Mouse (Mus musculus) adrenal gland, postnatal 14 days (tissue): ENCODE measurements around the gene Xrcc5. TPM values are rescaled to one million over a fixed set of nuclear protein-coding genes. Genes with fewer than 3 reads are reported as not detected.

Experiments used
- DNase-seq: peaks from one replicate; pipeline ENCODE4 v3.0.0; 2021; ENCODE audit warnings: mixed read lengths
- long read RNA-seq, 2 experiments: library from polyadenylated mRNA; stranded (forward); transcript quantifications; one replicate each; pipeline ENCODE4 v2.0.0; 2021
- total RNA-seq: library from RNA; stranded (reverse); gene quantifications from 2 replicates; pipeline ENCODE4 v1.2.3, GENCODE M21; 2021

The Xrcc5 gene
- 11.9 and 12.6 TPM in 2 replicates for total RNA-seq
- long read RNA-seq, experiment 1, transcript Xrcc5-201 (21 exons, 2,555 nt), result major isoform, 13 of 17 reads
- long read RNA-seq, experiment 1, partial matches to known transcripts, result 3 of 17 reads
- long read RNA-seq, experiment 1, other reads (novel, unspliced or antisense), result 1 of 17 reads
- long read RNA-seq, experiment 2, transcript Xrcc5-201 (21 exons, 2,555 nt), result major isoform, 12 of 17 reads
- long read RNA-seq, experiment 2, partial matches to known transcripts, result 3 of 17 reads
- long read RNA-seq, experiment 2, other reads (novel, unspliced or antisense), result 2 of 17 reads

DNA sequence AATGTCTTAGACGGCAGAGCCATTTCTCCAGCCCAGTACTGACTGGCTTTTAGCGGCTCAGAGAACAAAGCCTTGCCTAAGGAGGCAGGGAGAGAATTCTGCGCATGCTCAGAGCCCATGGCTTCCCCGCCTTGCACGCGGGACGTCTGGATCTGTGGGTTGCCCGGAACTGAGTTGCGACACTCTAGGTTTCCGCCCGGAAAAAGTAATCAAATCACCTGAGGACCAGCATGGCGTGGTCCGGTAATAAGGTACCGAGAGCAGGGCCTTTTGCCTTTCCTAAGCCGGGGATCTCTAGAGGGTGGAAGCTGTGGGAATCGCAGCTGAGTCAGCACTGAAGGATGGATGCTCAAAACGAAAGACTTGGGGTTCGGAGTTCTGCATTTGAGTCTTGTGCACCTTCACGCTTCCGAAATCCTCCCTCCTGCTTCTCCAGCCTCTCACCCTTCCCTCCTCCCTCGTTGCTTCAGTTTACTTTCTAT is at the start of gene Xrcc5:
Xrcc5 (plus strand) TSS at position 105 of the 482 bp plus-strand sequence.
- DNase-seq, result peak; percentile 95

DNA sequence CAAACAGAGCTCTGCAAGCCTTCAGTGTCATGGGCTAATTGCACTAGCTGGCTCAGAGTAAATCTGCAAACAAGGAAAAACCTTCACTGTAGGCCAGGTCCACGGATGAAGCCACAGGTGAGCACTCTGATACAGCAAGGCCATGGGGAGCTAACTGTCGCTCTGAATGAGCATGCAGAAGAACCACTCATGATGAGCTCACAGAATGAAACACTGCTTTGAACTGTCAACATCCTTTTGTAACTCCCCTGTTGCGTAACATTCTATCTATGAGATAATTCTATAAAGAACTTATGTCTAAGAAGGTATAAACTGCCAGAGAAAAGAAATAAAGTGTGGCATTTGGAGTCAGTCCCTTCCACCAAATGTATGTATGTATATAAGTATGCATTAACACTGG is 44.1 kb upstream of the Xrcc5 start:
- DNase-seq, result no peak

DNA sequence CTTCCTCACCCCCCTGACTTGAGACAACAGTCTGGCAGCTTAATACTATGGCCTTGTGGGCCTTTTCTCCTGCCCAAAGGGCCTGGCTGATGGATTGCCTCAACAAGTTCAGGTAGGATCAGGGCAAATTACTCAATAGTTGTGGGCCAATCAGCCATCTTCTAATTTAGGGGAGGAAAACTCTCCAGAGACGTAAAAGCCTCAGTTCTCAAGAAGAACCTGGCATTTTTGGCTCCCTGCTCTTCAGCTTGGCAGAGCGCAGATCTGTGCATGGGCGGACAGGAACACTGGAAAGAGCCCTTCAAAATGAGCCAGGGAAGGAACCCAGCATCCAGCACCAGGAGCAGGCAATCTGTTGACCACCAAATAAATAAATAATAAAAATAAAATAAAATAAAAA is 29.1 kb upstream of the Xrcc5 start:
- peak; percentile 54 for DNase-seq

DNA sequence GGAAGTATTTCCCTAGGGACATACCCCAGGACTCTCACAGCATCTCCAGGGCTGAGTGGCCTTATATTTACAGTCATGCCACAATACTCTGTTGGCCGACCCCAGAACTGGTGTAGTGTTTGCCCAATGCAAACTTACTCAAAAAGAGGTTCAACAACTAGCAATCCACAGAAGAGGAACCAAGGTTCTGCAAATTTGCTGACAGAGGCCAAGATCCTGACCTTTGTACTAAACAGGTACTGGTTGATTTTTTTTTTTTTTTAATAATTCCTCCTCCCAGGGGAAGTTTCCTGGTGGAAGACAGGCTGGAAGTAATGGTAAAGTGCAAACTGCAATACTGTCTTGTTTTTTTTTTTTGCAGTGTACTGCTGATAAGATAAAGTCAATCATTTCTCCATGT is 24.6 kb upstream of the Xrcc5 start:
- DNase-seq, result no peak

DNA sequence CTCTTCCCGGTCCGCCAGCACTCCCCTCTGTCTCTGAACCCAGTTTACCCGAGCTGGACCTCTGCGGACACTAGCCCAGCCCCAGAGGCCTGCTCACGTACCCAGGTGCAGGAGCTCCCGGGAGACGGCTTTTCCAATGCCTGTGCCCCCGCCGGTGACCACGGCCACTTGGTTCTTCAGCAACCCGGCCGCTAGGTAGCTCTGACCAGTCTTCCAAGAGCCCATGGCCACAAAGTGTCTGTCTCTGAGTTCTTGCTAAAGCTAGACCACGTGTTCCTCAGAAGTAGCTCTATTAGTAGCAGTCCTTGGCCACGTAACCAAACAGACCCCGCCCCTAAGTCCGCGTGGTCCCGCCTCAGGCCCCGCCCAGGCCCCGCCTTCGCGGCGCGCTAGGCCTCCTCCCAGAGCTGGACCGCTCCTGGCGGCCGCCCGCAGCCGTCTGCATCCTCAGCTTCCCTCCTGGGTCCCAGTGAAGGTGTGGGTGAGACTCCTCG is 23.2 kb upstream of the Xrcc5 start, which contains the start of the genes Pecr and Tmem169:
Pecr (minus strand) TSS at position 323 of the 494 bp plus-strand sequence.
Tmem169 (plus strand) TSS at position 378 of the 494 bp plus-strand sequence.
- DNase-seq, result peak; percentile 96

DNA sequence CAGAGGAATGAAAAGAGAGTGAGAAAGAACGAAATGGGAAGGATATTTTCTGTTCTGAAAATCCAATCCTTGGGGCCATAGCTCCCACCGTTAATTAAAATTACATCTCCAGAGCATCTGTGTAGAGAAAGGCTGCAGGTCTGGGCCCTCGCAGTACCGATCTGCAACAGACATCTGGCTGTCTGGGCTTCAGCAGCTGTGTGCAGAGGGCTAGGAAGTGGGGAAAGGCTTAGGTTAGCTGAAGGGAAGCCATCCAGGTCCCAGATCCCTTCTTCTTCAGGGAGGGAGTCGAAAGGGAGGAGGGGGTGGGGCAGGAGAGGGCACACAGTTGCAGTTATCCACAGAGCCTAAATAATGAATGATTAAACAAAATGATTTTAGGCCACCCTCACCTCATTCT is 22.7 kb upstream of the Xrcc5 start:
- DNase-seq, result no peak

DNA sequence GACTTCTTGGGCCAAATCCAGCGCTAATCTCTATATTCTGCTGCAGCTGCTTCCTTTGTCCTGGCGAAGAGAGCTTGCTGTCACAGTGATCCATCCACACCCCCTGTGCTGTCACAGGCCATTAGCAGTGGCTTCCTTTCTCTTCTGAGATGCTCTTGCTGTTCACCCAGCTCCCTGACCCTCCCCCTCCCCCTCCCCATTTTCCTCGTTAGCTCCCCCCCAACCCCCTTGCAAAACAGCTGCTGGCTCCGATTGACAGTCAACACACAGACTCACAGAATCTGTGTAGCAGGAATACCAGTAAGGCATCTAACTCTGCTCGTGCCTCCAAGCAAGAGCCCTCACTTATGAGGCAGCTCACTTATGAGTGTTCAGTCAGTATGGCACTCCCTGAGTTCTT is 20.3 kb upstream of the Xrcc5 start:
- DNase-seq, result no peak

DNA sequence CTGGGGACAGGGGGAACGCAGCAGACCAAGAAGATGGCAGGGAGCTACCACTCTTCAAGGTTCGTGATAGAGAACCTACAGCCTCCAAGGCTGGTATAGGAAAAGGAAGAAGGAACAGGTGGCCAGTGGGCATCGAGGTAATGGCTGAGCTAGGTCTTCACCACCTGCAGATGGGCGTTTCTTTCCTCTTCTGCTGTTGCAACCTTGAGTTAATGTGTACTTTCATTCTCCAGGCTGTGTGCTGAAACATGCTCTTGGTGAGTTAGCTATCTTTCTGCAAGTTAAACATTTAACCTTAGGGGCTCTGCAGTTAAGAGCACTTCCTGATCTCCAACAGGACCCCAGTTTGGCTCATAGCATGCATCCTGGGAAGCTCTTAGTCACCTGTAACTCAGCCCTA is 19.3 kb upstream of the Xrcc5 start:
- no peak for DNase-seq

DNA sequence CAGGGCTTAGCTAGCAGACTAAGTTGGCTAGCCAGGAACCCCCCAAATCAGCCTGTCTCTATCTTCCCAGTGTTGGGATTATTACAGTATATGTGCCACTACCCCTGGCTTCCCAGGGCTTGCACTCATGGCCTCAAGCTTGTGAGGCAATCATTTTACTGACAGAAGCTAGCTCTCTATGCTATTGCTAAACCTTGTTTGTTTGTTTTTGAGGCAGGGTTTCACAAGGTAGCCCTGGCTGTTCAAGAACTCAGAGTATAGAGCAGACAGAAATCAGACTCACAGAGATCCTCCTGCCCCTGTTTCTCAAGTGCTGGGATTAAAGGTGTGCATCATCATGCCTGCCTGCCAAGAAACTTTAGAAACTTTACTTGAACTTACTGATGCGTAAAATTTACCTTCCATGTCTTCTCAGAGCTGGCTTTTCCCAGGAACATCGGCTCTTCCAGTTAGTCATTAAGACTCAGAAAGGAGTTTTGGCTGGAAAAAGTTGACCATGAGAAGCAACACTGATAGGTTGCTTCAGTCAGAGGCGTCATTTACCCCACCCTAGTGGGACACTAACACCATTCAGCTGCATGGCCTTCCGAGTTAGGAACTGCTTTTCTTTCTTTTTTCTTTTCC is 18.6 kb upstream of the Xrcc5 start:
- DNase-seq, result no peak

DNA sequence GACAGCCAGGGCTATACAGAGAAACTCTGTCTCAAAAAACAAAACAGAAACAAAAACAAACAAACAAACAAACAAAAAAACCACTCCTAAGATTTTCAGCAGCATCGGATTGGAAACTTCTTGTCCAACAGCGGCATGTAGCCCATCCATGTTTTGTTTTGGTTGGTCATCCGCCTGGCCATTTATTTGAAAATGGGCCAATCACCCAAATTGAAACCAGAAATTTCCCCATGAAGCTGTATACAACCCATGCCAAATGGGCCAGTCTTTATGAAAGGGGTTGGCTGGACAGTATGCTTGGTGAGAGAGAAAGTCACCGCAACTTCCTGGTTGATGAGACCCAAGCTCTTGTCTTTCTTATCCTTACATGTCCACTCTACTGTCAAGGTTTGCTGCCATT is 16.3 kb upstream of the Xrcc5 start:
- no peak for DNase-seq

DNA sequence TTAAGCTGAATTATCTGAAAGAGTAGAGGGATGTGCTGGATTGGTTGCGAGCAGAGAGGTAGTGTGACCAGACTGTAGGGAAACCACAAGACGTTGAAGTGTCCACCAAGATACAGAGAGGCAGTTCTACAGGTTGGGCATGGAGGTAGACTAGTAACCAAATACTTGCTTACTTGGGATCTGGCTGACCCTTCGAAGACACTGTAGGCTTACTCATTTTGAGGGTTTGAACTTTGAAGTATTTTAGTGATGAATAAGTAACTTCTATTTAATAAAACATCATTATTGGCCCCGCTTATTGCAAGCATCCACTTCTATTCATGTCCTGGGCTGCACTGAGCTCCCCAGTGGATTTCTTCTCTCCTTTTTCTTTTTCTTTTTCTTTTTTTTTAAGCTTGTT is 15.8 kb upstream of the Xrcc5 start:
- DNase-seq, result no peak

DNA sequence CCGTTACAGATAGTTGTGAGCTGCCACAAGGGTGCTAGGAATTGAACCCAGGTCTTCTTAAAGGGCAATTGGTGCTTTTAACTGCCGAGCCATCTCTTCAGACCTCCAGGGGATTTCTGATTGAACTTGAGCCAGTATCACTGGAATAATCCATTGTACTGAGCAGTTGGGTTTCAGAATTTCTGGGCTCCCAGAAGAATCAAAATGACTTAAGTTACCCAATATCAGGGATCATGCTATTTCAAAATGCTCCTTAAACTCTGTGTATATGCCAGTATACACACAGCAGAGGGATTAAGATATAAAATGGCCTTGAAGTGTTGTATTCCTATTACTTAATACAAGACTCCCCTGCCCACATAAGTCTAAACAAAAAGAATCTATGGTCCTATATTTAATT is 15.3 kb upstream of the Xrcc5 start:
- DNase-seq, result no peak

DNA sequence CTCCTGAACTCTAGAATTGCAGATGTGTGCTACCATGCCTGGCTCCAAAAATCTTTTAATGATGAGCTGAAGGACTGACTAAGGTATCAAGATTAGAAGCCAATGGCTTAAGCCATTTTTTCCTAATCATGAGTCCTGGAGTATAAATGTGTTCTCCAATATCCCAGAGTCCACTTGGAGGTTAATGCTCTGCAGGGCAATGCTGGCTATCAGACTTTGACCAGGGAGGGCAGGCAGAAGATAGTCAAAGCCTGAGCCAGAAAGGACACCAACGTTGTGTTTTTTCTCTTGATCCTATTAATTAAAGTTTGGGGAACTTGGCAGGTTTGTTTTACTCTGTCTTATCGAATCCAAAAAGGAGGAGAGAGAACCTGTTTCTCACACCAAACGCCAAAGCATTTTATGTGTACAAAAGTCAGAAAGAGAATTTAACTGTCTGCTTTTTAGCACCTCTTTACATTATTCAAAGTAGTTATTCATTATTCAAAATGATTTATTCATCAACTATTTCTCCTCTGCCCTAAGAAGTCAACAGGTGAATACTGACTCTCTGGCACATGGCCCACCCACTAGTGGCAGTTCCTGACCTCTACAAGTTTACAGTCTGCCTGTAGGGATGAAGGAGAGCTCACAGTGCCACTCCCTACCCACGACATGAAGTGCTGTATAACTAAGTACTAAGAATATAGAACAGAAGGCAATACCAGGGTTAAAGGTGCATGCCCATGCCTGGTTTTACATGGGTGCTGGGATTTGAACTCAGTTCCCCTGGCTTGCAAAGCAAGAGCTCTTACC is 13.2 kb upstream of the Xrcc5 start:
- DNase-seq, result no peak

DNA sequence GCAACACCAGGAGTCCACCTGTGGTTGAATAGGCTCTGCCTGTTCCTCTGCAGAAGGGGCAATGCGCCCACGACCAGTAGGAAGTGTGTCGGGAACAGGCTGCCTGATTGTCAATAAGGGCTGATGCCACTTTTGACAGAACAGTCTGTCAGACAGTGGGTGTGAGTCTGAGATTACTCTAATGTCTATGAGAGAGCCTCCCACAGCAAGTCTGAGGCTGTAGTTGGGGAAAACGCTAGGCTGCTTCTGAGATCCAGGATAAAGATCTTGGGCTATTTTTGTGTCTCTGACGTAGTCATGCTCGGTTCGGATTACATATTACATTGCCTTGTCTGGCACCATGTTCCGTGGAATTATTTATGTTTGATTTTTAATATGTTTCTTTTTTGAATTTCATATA is 11.5 kb upstream of the Xrcc5 start:
- no peak for DNase-seq

DNA sequence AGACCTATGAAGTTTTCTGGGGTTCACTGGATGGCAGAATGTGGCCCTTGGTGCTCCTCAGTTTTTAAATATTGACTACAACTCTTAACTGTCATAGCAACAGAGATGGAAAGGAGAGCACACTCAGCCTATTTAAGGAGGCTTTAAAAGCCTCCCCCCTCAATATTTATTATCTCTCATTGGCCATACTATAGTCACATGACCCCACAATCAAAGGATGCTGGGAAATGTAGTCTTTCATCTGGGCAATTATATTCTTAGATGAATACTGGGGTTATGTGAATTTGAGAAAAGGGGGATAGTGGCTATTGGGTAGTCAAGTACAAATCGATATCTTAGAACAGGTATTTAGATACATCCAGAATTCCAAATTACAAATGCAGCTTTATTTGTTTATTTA is 5.4 kb upstream of the Xrcc5 start:
- no peak for DNase-seq

DNA sequence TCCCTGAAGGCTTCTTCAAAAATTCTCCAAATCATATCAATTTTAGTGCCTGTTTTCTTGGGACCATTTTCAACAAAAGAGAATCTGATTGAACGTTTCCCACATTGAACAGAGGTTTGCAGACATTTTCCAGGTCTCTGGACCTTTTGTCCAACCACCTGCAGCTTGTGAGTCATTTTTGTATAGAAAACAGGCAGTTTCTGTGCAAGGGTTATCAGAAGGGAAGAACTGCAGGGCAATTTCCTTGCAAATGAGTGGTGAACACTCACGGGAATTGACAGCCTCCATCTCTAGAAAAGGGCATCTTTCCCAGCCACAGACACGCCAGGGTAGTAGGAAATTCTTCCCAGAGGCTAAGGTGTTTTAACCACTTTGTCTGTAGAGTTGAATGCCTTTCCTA is 980 bp upstream of the Xrcc5 start:
- DNase-seq, result no peak

DNA sequence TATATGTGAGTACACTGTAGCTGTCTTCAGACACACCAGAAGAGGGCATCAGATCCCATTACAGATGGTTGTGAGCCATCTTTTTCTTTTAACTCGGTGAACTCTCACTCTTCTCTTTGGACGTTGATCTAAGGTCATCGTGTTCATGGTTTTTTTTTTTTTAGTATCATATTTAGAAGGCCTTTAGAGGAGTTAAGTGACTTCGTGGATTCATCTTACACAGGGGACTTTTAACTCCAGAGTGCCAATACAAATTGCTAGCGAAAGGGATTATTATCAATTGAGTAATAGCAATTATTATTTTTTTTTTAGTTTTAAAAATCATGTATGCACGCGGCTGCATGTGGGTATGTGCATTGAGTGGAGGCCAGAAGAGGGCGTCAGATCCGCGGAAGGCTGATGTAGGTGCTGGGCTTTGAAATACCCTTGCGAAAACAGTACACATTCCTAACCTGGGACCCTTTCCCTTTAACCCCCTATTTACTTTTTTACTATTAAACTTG is 491 bp upstream of the Xrcc5 start:
- DNase-seq, result peak; percentile 52

DNA sequence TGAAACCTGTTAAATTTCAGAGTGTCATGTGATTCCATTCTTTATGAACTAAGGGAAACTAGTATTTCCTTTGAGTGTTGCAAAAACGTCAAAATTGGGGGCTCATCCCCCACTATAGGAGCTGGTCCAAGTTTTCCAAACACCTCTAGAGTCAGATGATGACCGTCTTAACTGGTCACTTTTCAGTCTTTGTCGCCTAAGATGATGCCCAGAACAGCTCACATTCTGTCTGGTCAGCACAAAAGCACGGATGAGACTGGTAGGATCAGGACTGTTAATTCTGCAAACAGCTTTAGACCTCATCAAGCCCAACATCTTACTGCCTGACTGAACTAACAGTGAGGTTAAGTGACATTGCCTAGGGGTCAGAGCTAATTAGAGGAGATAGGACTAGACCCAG is 1.7 kb downstream of the Xrcc5 start:
- no peak for DNase-seq

DNA sequence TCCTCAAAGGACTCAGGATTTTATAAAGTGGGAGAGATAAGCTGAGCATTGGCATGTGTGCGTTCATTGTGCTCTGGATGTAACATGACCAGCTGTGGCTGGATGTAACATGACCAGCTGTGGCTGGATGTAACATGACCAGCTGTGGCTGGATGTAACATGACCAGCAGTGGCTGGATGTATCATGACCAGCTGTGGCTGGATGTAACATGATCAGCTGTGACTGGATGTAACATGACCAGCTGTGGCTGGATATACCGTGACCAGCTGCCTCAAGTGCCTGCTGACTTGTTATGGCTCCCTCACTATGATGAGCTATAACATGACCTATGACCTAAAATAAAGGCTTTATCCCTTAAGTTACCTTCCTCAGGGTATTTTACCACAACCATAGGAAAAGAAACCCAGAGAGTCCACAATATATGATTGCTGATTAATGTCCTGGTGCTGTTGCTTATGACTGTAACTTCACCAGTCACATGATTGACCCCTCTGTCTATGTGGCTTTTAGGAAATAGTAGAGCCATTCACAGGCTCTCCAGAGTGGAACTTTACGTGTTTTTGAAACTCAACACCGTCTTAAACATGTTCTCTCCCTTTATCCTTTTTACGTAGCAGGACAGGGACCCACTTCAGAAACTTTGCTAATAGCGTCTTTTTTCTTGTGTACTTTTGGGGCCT is 2.7 kb downstream of the Xrcc5 start:
- no peak for DNase-seq

DNA sequence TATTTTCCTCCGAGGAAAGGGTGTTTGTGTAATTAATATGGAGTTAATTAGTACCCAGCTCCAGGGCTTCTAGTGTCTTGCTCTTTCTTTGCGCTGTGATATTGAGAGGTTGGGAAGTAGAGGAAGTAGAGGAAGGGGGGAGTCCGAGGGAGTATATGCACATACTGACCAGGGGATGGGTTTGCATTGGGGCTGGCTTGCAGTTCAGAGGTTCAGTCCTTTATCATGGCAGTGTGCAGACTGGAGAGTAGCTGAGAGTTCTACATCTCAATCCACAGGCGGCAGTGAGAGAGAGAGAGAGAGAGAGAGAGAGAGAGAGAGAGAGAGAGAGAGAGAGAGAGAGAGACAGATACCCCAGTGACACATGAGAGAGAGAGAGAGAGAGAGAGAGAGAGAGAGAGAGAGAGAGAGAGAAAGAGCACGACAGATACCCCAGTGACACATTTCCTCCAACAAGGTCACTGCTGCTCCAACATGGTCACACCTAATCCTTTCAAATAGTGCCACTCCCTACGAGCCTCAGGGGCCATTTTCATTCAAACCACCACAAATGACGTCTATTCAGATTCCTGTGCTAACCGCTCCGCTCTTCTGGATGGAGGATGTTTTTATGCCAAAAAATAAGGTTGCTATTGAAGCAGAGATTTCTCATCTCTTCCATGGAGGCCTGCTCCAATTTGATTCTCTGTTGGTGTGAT is 5.6 kb downstream of the Xrcc5 start:
- DNase-seq, result no peak

DNA sequence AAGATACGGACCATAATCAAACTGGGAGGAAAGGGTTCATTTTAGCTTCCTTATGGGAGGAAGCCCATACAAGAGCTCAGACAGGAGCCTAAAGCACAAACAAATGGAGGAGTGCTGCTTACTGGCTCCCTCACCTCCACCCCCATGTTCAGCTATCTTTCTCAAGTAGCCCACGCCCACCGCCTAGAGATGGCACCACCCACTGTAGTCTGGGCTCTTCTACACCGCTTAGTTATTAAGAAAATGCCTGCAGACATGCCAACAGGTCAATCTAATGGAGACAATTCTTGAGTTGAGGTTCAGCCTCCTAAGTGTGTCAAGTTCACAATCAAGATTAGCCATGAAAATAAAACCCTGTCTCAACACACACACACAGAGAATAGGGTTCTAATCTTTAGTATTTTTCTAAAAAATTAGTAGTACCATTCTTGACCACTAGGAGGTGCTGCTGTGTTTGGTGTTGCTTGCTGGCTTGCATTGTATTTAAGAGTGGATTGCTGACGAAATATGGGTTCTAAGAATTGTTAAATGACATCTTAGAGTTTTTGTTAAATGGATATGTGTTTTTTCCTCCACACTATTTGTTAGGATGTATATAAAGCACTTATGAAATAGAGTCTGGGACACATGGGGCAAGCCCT is 6.3 kb downstream of the Xrcc5 start:
- DNase-seq, result peak; percentile 9
